Mouse (Mus musculus): ENCODE measurements around the gene Tmc4.

GRCm38 (mm10) chr7:3643843-3644242 lies 33.5 kb downstream of the Tmc4 start:
- TF ChIP-seq CTCF (IDR thresholded peaks at IDR 0.05; ENCODE audit: low read depth, low read length) (no peak), POLR2A (IDR thresholded peaks at IDR 0.05; ENCODE audit: borderline replicate concordance, low read depth, low read length) (no peak)

Data from bone marrow macrophage, adult 2 months (primary cell).